Mouse (Mus musculus) adrenal gland, postnatal 36 days (tissue): Measurements from ENCODE around the gene Etfb. TPM values are rescaled to one million over a fixed set of nuclear protein-coding genes. Genes with fewer than 3 reads are reported as not detected.

ENCODE experiments used
- DNase-seq, 2 experiments: peaks; one replicate each; pipeline ENCODE4 v3.0.0; 2021; ENCODE audit warnings: mixed read lengths in 1 of 2
- microRNA-seq: library from miRNA; unstranded; fragments of <30 nt; microRNA quantifications from one replicate; pipeline ENCODE4 v1.2.0, GENCODE M21; 2021
- total RNA-seq, 2 experiments: library from RNA; stranded (reverse); gene quantifications; 2 replicates each; pipeline ENCODE4 v1.2.3; 2021

Etfb gene
- total RNA-seq, 2 experiments from 2014 or later = 504 to 548 TPM

- peak; percentile 53 to 65 for DNase-seq
These were observed 51.6 kb downstream of the Etfb start for GRCm38 (mm10) chr7:43495343-43496021.

Small RNA genes within 50 kb of the gene (microRNA-seq; reads per million reads assigned to microRNA genes)
- 2.2 reads per million for gene Mir7051

Other genes starting within 250 kb of the Etfb start
- gene Zfp715, start 130.8 kb upstream of the Etfb start, total RNA-seq = 10 to 100 TPM; 19.1 to 24.9 TPM
- under 1 TPM in 1 of 2 experiments, not detected in 1; 0.20 TPM for gene Siglecf, start 92.7 kb upstream of the Etfb start, total RNA-seq
- gene Siglecg, start 35.9 kb upstream of the Etfb start, total RNA-seq = under 1 TPM in 1 of 2 experiments, not detected in 1; 0.33 TPM
- gene Lim2, start 16.4 kb upstream of the Etfb start, total RNA-seq = not detected
- gene Nkg7, start 7.0 kb upstream of the Etfb start, total RNA-seq = under 1 TPM in 1 of 2 experiments, not detected in 1; 0.50 TPM
- gene Cldnd2, start 3.3 kb upstream of the Etfb start, total RNA-seq = not detected
- 1 to 10 TPM in 1 of 2 experiments, not detected in 1; 1.2 TPM for gene Gm45233, start within 50 bp of the Etfb start, total RNA-seq
- 1 to 10 TPM; 1.5 to 1.7 TPM for gene Vsig10l, start 19.1 kb downstream of the Etfb start, total RNA-seq
- 1 to 10 TPM; 1.3 to 1.5 TPM for gene Iglon5, start 46.0 kb downstream of the Etfb start, total RNA-seq
- not detected for gene 4931406B18Rik, start 61.9 kb downstream of the Etfb start, total RNA-seq
- 1 to 10 TPM; 2.2 to 3.7 TPM for gene Cd33, start 100.3 kb downstream of the Etfb start, total RNA-seq
- 1 to 10 TPM; 2.5 to 2.6 TPM for gene Zfp658, start 118.2 kb downstream of the Etfb start, total RNA-seq
- gene Zfp719, start 135.5 kb downstream of the Etfb start, total RNA-seq = 10 to 100 TPM; 16.4 to 19.9 TPM
- under 1 TPM in 1 of 2 experiments, not detected in 1; 0.26 TPM for gene Zfp819, start 163.1 kb downstream of the Etfb start, total RNA-seq
- not detected for gene Ceacam18, start 190.6 kb downstream of the Etfb start, total RNA-seq
- 1 to 10 TPM; 2.4 to 3.6 TPM for gene Siglece, start 216.1 kb downstream of the Etfb start, total RNA-seq
- 10 to 100 TPM; 11.2 to 14.6 TPM for gene Ctu1, start 227.9 kb downstream of the Etfb start, total RNA-seq
- not detected for gene Klk14, start 246.3 kb downstream of the Etfb start, total RNA-seq